Mouse (Mus musculus) E14TG2a.4 (cell line): ENCODE measurements around the gene Phf11c.
"Not testable (repeated sequence)": the region's sequence is repeated elsewhere in the genome, so short reads cannot be mapped to it uniquely, and the experiment has no call there.

Source experiments
- CTCF ChIP-seq: conservative IDR thresholded peaks from 2 replicates; pipeline ENCODE4 v1.5.1; 2014; ENCODE audit warnings: low read length
- NANOG ChIP-seq: IDR thresholded peaks from 2 replicates; pipeline ENCODE4 v1.6.1; 2014; ENCODE audit warnings: borderline replicate concordance, low read length, mixed read lengths
- POU5F1 ChIP-seq: IDR thresholded peaks from 2 replicates; pipeline ENCODE4 v1.6.1; 2014; ENCODE audit warnings: low read length, borderline replicate concordance

GRCm38 (mm10) chr14:59390181-59390580, 5.0 kb downstream of the Phf11c start:
- TF ChIP-seq CTCF, NANOG, POU5F1: not testable (repeated sequence)
